Mouse (Mus musculus) yolk sac, embryonic 10.5 days (tissue): ENCODE results near the gene Tspear.
"Not testable (repeated sequence)": the region's sequence is repeated elsewhere in the genome, so short reads cannot be mapped to it uniquely, and the experiment has no call there.

ENCODE experiments used
- DNase-seq: peaks from one replicate; pipeline ENCODE4 v3.0.0-alpha.2; 2017; ENCODE audit warnings: low spot score

Gene Tspear

DNA sequence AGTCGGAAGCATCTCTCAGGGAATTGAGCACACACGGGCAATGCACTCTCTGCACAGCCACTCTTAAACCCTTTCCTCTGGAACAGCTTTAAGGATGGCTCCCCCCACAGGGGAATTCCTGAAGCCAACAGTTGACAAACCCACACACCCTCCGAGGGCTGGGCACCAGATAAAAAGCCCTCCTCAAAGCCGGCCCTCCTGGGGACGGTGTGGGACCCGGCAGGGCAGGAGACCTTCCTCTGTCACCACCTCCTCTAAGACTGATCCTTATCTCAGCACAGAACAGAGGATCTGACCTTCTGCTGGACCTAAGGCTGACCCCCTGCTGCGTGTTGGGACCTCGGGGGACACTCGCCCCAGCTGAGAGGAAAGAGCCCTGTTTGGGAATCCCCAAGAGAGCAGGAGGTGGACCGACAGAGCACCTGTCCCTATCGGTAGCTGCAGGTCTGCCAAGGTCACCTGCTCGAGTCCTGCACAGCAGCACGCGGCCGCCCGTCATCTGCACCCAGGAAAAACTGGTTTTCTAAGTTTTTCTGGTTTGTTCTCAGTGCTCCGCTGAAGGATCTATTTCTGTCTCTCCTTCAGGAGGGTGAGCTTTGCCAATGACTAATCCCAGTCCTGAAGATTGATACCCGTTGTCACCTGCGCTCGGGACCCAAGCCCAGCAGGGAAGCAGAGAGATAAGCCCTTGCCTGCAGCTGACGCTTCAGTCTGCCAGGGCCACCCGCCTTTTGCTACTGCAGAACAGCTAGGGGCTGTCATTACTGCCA lies at the start of gene Tspear:
Gene Tspear, plus strand, starts transcription at position 675 of the 770 bp plus-strand sequence.
- DNase-seq = no peak

DNA sequence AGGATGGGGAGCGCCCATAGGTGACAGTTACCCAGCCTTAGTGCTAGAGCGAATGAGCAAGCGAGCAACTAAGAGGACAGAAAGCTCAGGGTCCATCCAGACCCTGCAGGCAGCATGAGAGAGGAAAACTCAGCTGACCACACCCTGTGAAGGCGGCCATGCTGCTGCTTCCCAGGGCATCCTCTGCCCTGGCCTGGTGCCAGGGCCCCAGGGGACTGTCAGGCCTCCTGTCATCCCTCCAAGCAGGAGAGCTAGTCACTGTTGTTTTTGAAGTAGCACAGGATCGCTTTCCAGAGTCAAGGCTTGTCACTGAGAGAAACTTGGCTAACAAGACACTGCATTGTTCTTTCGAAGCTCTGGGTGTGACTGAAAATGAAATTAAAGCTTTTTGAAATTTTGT lies 47.4 kb upstream of the Tspear start:
- no peak for DNase-seq

DNA sequence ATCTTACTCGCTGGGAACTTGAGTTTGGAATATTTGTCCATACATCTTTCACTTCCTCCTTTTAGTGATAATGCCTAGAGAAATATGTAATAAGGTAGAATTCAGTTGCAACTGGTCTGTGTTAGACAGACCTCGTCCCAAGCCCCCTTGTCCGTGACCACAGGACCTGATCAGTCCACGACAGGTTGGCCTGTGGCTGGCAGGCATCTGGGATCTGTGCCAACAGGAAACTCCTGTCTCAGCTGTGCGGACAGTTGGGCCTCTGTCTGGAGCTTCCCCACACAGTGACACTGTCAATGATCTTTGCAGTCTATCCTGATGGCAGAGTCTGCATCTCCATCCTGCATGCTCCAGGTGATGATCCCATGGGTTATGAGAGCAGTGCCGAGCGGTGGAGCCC lies 43.2 kb upstream of the Tspear start:
- DNase-seq = no peak

DNA sequence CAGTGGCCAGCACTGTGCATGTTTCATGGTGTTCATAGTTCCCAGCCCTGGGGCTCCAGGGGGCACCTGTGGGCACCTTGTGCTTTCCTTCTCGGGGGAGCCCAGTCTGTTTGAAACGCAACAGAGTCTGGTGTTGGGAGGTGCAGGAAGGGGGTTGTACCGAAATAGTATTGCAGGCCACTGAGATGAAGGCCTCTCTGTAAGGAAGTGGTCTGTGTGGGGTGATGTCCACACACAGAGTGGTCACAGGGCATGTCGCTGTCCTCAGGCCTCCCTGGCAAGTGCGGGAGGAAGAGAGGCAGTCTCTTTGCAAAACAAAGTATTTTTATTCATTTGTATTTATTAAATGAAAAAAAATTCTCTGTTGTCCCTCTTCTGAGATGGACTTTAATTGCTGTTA lies 40.8 kb upstream of the Tspear start:
- DNase-seq = no peak

DNA sequence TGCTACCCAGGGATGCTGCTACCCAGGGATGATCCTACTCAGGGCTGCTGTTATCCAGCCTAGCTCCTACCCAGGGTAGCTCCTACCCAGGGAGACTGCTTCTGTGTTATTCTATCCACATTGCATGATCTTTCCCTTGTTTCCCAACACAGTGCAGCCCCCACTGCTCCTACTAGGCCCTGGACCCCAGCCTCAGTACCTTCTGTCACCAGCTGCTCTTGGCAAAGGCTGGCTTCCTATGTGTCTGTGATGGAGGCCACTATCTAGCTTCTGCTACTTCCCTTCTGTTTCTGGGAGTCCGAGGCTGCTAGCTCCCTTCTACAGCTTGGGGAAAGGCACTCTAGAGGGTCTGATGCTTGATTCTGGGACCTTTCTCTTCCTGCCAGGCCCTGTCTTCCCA lies 38.9 kb upstream of the Tspear start:
- DNase-seq = no peak

DNA sequence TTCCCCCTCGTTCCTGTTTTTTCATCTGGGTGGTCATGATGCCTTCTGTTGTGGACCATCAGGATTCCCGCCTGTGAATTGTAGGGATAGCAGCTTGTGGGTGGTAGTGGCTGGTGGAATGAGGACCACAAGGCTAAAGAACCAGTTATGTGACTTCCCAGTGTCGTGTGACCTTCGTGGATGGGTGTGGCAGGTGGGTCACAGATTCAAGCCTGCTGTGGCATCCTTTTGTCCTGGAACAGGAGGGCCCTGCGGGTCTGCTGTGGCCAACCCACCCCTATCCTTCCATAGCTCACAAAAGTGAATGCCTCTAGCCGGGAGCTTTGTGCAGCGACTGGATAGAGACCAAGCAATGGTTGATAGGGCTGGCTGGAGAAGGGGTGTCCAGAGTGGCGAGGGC lies 38.5 kb upstream of the Tspear start:
- no peak for DNase-seq

DNA sequence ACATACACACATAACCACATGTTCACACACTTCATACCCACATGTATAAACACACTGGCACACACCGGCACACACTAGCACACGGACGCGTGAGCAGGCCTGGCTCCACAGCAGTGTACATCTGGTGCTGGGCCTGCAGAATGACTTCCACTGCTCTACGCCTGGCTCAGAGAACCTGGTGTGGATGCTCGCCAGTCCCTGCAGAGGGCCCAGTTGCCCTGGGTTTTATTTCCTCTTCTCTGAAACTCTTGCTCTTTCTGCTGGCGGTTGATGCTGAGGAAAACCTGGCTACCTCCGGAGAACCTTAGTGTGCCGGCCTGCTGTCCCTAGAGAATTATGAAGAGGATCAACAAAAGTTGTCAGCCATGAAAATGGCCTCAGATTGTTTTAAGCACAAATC lies 34.3 kb upstream of the Tspear start:
- DNase-seq = no peak

DNA sequence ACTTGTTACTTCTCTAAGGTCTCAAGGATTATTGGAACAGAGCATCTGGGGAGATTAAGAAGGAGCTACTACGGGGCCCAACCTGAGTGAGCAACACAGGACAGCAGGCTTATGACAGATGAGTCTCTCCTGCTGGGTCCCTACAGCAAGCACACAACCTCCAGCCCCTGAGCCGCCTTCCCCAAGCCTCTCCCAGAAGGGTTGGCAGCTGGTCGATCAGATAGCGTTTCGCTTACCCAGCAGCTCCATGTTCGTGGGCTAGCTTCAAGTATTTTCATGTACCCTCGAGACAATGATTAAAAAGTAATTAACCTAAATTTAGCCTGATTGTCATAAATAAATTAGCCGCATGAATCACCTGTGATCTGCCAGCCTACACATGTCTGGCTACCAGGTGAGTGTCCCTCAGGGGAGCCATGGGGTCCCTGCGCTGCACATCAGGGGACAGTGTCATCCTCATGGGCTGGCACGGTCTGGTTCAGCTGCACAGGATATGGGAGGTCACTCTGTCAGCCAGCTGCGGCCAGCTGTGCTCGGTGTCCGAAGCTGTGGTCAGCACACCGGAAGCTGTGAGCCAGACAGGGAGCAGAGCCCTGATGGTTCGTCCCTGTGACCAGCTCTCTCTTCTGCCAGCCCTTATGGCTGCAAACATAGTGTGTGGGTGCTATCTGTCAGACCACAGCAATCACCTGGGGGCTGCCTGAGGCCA lies 27.9 kb upstream of the Tspear start:
- DNase-seq = no peak

DNA sequence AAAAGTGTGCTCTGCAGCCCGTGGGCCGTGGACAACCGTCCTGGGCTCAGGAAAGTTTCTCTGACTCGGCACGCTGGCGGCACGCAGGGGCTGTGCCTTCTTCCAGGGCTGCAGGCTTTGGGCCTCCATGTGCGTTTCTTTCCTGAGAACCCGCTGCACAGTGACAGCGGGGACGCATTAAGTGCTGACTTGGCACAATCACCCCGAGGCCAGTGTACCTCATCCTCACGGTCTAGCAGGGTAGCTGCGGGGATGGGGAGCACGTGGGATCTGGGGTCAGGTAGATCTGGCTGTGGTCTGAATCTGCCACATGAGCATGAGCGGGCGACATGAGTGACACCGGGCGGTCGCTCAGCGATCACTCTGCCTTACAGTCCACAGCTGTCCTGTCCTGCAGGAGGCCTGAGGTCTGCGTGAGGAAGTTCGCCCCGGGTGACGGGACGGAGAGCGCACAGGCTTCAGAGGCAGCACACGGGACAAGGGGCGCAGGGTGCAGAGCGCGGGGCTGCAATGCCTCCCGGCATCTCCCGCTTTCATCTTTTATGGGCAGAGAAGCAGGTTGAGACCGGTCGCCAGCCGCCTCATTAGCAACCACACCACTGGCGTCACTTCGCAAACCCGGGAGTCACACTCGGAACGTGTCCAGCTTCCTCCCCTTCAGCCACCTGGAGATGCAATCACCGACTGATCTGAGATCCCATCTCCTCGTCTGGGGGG lies 22.3 kb upstream of the Tspear start:
- no peak for DNase-seq

DNA sequence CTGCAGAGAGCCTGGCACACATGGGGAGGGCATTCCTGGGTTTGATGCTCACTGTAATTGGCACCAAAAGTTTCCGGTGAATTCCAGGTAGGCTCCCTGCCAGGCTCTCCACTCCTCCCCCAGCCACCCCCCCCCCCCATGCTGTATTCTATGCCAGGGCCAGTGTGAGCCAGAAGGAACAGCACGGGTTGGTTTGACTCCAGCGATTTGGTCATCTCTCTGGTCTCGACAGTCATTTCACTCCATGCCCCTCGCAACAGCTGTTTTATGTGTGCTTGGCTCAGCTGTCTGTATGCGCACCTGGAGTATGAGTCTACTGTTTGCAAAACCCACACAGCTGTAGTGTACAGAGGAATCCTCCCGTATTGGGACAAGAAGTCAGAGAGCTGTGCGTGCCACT lies 20.0 kb upstream of the Tspear start:
- DNase-seq = no peak

DNA sequence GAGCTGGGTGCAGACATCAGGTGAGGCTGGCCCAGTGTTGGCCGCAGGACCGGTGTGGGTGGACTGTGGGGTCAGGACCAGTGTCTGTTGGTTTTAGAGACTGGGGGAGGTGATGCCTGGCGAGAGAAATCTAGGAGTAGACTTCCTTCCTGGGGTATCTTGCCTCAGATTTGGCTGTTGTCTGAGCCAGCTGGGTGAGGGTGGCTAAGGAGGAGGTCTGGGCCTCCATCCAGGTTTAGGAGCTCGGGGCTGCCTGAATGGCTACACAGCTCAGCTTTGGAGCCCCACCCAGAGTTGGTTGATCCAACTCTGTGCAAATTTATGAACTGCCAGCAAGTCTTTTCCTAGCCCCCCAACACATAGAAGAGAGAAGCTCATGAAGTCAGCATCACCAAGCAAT lies 19.0 kb upstream of the Tspear start:
- DNase-seq = no peak

DNA sequence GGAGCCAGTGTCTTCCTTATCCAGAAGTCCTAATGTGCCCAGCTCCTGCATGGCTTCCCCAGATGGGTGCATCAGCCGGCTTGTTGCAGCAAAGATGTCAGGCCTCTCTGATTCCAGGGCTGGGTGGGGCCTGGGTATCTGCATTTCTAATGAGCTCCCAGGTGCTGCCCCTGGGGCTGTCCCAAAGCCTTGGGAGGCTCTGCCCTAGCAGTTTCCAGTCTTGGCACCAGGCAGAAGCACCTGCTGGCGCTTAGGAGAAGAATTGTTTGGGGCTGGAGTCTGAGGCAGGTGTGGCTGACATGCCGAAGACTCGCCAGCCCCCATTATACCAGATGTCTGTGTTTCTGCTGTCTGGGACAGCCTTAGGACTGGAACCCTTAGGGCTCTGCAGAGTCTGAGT lies 15.7 kb upstream of the Tspear start:
- DNase-seq = no peak

DNA sequence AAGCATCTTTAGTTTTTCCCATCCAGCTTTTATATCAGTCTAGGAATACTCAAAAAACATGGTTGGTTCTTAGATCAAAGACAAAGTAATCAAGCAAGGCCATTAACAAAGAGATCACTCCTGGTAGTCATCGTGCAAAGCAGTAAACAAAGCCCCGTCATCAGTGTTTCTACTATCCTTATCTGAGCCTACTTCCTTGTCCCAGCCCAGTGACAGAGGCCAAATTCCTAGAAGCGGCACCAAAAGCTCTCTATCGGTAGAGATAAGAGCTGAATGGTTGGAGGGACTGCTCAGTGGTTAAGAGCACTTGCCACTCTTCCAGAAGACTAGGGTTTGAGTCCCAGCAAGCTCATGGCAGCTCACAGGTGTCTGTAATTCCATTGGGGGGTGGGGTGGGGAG lies 14.8 kb upstream of the Tspear start:
- peak; percentile 60 for DNase-seq

DNA sequence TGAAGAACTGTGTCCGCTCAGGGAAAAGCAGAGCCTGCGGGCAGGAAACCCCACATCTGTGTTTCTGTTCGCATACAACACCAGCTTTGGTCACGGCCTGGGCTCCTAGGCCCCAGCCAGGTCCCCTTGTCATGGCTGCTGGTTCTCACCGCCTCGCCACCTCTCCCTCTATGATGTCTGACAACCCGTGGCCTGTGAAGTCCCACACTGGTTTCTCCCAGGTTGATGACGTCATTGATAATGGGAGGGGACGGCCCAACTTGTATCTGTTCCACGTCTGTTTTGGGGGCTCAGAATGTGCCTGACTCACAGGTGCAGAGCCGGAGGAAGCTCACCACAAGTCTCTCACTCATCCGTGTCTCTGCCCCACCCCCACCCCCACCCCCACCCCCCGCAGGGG lies 12.6 kb upstream of the Tspear start:
- DNase-seq = no peak

DNA sequence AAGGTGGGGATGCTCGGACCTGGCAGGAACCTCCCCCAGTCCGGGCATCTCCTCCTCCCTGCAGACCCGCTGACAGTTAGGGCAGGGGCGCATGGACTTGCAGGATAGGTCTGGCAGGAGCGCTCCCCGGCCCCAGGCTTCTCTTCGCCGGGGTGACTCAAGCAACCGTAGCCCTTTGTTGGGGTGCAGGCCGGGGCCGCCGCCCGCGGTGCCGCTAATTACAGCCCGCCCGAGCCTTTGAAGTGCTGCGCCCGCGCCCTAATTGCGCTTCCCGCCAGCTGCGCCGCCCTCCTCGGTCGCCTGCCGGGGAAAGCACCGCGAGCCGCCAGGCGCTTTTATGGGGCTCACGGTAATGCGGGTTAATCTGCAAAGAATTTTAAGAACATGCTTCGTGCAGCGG lies 8.8 kb upstream of the Tspear start:
- DNase-seq = no peak

DNA sequence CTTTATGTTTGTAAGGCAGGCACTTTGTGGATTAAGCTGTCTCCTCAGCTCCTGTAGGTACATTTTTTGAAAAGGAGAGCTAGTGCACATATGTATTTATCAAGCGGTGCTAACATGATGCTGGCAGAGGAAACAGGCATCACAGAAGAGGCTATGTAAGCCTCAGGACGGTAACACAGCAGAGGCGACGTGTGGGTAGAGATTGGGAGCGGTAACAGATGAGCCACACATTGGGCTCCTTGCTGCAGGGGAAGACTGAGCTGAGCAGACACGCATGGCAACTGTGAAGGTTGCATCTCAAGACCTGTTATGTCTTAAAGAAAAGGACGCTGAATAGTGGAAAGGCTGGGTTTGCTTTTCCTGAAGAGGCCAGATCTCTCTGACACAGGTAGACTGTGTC lies 3.4 kb upstream of the Tspear start:
- DNase-seq = no peak

DNA sequence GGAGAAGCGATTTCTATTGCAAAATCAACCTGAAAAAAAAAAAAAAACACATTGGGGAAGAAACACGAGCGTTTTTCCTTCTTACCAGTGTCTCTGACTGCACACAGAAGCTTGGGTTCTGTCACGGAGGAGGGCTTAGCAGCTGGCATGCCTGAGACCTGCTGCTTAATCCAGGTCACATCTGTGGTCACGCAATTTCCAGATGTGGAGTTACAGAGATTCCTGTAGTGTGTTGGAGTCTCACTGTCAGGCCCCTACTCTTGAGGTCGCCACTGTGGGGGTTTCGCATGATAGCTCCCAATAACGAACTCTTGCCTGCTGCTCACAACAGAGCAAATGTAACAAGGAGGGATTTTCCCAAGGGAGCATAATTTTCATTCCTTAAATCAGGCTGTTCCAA lies 2.2 kb upstream of the Tspear start:
- DNase-seq = no peak

DNA sequence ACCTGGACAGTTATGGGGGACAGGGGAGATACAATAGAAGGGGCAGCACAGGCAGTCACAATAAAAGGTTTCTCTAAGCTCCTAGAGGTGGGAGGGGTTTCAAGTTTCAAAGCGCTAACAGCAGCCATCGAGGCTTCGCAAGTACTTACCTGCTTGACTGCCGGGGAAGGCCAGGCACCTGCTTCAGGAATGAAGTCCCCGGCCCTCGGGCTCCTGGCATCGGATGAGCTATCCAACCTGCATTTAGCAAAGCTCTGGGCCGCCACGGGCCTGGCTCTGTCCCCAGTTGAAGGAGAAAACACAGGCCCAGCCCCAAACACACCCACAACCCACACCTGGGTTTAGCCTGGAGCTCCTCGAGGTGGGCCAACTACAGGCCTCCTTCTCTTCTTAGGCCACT lies 652 bp downstream of the Tspear start:
- DNase-seq = no peak

DNA sequence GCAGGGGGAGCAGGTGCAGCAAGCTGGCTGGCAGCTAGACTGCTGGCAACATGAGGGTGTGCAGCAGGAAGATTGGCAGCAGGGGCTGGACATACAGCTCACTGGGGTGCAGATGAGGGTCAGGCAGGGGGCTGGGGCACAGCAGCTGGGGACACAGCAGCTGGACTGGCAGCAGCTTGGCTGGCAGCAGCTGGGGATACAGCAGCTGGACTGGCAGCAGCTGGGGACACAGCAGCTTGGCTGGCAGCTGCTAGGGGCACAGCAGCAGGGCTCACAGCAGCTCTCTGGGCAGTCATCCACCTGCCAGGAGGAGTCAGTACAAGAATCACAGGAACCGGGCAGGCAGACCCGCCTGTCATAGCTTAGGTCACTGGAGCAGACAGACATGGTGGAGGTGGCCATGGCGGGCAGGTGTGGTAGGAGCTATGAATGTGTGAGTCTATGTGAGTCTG lies 4.0 kb downstream of the Tspear start, which contains the start of gene Gm19402:
Gene Gm19402, minus strand, starts transcription at position 402 of the 452 bp plus-strand sequence.
- DNase-seq = not testable (repeated sequence)

DNA sequence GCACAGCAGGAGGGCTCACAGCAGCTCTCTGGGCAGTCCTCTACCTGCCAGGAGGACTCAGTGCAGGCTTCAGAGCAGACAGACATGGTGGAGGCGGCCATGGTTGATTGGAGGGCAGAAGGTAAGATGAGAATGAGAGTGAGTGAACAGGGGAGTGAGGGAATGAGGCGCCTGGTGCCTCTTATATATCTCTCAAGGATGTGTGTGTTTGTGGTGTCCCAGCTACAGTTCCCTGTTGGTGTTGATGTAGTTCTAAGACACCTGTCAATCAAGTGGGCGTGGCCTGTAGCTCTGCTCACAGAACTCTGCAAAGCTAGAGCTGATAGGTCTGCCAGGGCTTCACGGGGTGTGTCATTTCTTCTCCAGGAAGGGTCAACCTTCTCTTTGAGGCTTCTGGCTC lies 10.8 kb downstream of the Tspear start, which contains the start of gene Gm9508:
Gene Gm9508, minus strand, starts transcription at position 101 of the 400 bp plus-strand sequence.
- no peak for DNase-seq

DNA sequence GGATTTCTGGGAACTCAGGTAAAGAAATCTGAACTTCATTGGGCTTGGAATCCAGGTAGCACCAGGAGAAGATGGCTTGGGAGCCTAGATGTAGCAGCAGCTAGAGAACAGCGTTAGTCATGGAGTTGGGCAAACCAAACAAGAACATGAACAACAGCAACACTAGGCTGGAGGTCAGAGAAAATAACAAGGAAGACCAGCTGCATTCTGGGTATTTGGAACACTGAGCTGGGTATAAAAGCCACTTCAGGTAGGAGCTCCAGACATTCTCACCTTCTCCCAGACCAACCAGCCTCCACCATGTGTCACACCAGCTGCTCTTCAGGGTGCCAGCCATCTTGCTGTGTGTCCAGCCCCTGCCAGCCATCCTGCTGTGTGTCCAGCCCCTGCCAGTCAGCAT lies 20.0 kb downstream of the Tspear start, which contains the start of gene Gm10272:
Gene Gm10272, plus strand, starts transcription at position 301 of the 400 bp plus-strand sequence.
- no peak for DNase-seq

DNA sequence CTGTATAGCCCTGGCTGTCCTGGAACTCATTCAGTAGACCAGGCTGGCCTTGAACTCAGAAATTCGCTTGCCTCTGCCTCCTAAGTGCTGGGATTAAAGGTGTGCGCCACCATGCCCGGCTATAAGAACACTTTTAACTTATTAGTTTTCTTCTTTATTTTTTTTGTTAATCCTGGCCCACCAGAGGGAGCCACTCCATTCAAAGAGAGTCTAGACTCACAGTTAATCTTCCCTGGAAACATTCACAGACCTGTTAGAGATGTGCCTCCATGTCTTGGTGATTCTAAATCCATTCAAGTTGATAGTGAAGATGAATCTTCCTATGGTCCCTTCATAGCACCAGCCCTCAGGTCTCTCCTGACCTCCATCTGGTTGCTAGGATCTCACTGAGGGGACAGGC lies 23.5 kb downstream of the Tspear start:
- no peak for DNase-seq

DNA sequence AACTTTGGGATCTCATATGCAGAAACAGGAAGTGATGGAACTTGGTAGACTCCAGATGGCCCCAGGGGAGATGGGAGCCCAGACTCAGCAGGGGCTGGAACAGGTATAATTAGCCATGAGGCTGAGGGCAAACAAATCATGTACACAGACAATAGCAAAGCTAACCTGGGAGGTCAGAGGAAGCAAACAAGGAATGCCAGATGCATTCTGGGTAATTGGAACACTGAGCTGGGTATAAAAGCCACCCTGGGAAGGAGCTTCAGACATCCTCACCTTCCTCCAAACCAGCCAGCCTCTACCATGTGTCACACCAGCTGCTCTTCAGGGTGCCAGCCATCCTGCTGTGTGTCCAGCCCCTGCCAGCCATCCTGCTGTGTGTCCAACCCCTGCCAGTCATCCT lies 24.8 kb downstream of the Tspear start, which contains the start of gene Gm10024:
Gene Gm10024, plus strand, starts transcription at position 301 of the 400 bp plus-strand sequence.
- not testable (repeated sequence) for DNase-seq
